Mouse (Mus musculus): ENCODE measurements at regions not wholly inside any gene's neighbourhood (a gene's known extent, or its start where the extent isn't known, plus 50 kb on each side); places are given as distances from the start of the nearest gene placed in this dataset.

GRCm38 (mm10) chr1:89019778-89020373 lies 50.3 kb upstream of the Sh3bp4 start:
- no peak for ATAC-seq (ENCODE audit: insufficient read depth)
- WGBS = 94% methylated on average over 4 of the region's 4 CpGs
- no peak overlapping the region for H3K27ac ChIP-seq (ENCODE audit: low read depth)
- no peak overlapping the region for H3K4me3 ChIP-seq (ENCODE audit: low read depth, low read length)
- TF ChIP-seq CTCF (IDR thresholded peaks at IDR 0.05; ENCODE audit: low read depth) = no peak
- H3K9ac ChIP-seq = no peak overlapping the region
- peaks cover 4% of the 10 kb centered on the region for H3K4me1 ChIP-seq (ENCODE audit: insufficient read depth)
- no peaks in the 10 kb centered on the region for H3K36me3 ChIP-seq (ENCODE audit: insufficient read depth)
- H3K4me2 ChIP-seq = no peak overlapping the region
- no peak for DNase-seq
- no peaks in the 10 kb centered on the region for H3K27me3 ChIP-seq (ENCODE audit: insufficient read depth, low read length)
- H3K9me3 ChIP-seq (ENCODE audit: low read depth, low read length) = no peaks in the 10 kb centered on the region
